Mouse (Mus musculus) neural tube, embryonic 14.5 days (tissue): ENCODE measurements around the gene Cuedc1. TPM values are rescaled to one million over a fixed set of nuclear protein-coding genes. Genes with fewer than 3 reads are reported as not detected.

ENCODE experiments used
- ATAC-seq: fragments of 200-750 bp; cut with Nextera tagmentation; 2 replicates; pipeline ENCODE4 v1.8.0; 2017; ENCODE audit warnings: low read depth, mild to moderate bottlenecking, moderate TSS enrichment, moderate library complexity
- H3K27ac ChIP-seq: fragments of 300-500 bp; sonication (generic); 2 replicates; pipeline ENCODE4 v1.5.1; 2014; ENCODE audit warnings: low read depth, mild to moderate bottlenecking, control low read depth, low read length, moderate library complexity, mixed read lengths
- H3K27me3 ChIP-seq: fragments of 300-500 bp; sonication (generic); 2 replicates; pipeline ENCODE4 v1.6.1; 2014; ENCODE audit warnings: low read length; ENCODE audit not compliant: control insufficient read depth, insufficient read depth
- H3K36me3 ChIP-seq: fragments of 300-500 bp; sonication (generic); 2 replicates; pipeline ENCODE4 v1.6.1; 2014; ENCODE audit warnings: low read length, mixed read lengths; ENCODE audit not compliant: control insufficient read depth, insufficient read depth
- H3K4me1 ChIP-seq: fragments of 300-500 bp; sonication (generic); 2 replicates; pipeline ENCODE4 v1.6.1; 2014; ENCODE audit warnings: low read length; ENCODE audit not compliant: control insufficient read depth, insufficient read depth
- H3K4me2 ChIP-seq: fragments of 300-500 bp; sonication (generic); 2 replicates; pipeline ENCODE4 v1.6.1; 2014; ENCODE audit warnings: mild to moderate bottlenecking, low read depth, low read length, control low read depth
- H3K4me3 ChIP-seq: fragments of 300-500 bp; sonication (generic); 2 replicates; pipeline ENCODE4 v1.5.1; 2014; ENCODE audit warnings: low read depth, low read length, control low read depth, mixed read lengths
- H3K9ac ChIP-seq: fragments of 300-500 bp; sonication (generic); replicated peaks from 2 replicates; pipeline ENCODE4 v1.6.1; 2014; ENCODE audit warnings: low read depth, mild to moderate bottlenecking, control low read depth, low read length, mixed read lengths
- H3K9me3 ChIP-seq: fragments of 300-500 bp; sonication (generic); 2 replicates; pipeline ENCODE4 v1.6.1; 2016; ENCODE audit warnings: low read length; ENCODE audit not compliant: control insufficient read depth
- WGBS: fragments of 180-500 bp; shearing (Covaris S2); extraction: QIAGEN DNeasy Blood & Tissue Kit; methylation state at CpG from one replicate; pipeline ENCODE4 v1.1.7; 2014; 5-methylcytosine and 5-hydroxymethylcytosine counted together
- polyA plus RNA-seq: library from polyadenylated mRNA; unstranded; fragments of >200 nt; fragmentation: Nextera tagmentation; extraction: Ambion mirVana; gene quantifications from 2 replicates; pipeline ENCODE4 v1.2.1, GENCODE M21; 2014

Cuedc1 gene
- polyA plus RNA-seq, 1 experiment from 2014 or later = 38.3 TPM

GRCm38 (mm10) chr11:88122545-88122944 is 24.7 kb downstream of the Cuedc1 start:
- no peaks in the 10 kb centered on the region for H3K27me3 ChIP-seq
- no peak overlapping the region for H3K4me3 ChIP-seq
- no peak for ATAC-seq
- peaks cover 31% of the 10 kb centered on the region for H3K4me1 ChIP-seq
- H3K4me2 ChIP-seq = no peak overlapping the region
- WGBS = 32% methylated on average over 5 of the region's 5 CpGs
- no peaks in the 10 kb centered on the region for H3K9me3 ChIP-seq
- no peaks in the 10 kb centered on the region for H3K36me3 ChIP-seq
- no peak overlapping the region for H3K9ac ChIP-seq
- H3K27ac ChIP-seq = no peak overlapping the region

DNA sequence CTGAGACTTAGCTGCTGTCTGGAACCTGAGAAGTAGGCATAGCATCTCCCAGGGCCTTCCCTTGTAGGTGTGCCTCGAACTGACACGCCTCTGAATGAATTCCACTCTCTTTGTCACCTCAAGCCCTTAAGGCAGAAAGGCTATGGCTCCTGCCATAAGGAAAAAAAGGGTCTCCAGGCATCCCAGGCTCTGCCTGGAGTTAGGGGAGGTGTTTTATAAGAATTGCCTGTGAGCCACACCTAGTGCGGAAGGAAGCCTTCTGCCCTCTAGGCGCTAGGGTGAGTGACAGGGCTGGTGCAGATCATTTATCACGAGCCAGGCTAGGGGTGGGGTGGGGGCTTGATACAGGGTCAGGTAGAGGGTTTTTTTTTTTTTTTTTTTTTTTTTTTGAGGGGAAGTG is 25.2 kb downstream of the Cuedc1 start:
- H3K27ac ChIP-seq = no peak overlapping the region
- H3K36me3 ChIP-seq = no peaks in the 10 kb centered on the region
- no peak overlapping the region for H3K9ac ChIP-seq
- WGBS = 72% methylated on average over 5 of the region's 5 CpGs
- H3K4me2 ChIP-seq = no peak overlapping the region
- no peaks in the 10 kb centered on the region for H3K27me3 ChIP-seq
- no peak for ATAC-seq
- H3K4me1 ChIP-seq = peaks cover 26% of the 10 kb centered on the region
- H3K9me3 ChIP-seq = no peaks in the 10 kb centered on the region
- H3K4me3 ChIP-seq = no peak overlapping the region

DNA sequence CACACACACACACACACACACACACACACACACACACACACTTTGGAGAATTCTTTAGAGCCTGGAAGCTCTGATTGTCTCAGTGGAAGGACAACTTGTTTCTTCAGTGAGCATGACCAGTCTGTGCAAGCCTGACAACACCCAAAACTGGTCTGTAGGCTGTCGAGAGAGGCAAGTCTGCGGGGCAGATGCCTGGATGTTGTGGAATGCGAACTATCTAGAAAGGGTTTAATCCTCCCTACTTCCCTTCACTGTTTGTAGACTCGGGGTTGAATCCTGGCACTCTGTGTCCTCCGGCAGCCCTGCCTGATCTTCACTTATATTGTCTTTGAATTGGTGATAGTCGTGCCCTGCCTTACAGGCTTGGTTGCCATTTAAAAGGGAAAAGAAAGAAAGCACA is 25.9 kb downstream of the Cuedc1 start:
- no peak overlapping the region for H3K4me2 ChIP-seq
- no peaks in the 10 kb centered on the region for H3K36me3 ChIP-seq
- no peak for ATAC-seq
- H3K9ac ChIP-seq = no peak overlapping the region
- 47% methylated on average over 6 of the region's 6 CpGs for WGBS
- H3K4me3 ChIP-seq = no peak overlapping the region
- peaks cover 19% of the 10 kb centered on the region for H3K4me1 ChIP-seq
- H3K9me3 ChIP-seq = no peaks in the 10 kb centered on the region
- no peaks in the 10 kb centered on the region for H3K27me3 ChIP-seq
- no peak overlapping the region for H3K27ac ChIP-seq

DNA sequence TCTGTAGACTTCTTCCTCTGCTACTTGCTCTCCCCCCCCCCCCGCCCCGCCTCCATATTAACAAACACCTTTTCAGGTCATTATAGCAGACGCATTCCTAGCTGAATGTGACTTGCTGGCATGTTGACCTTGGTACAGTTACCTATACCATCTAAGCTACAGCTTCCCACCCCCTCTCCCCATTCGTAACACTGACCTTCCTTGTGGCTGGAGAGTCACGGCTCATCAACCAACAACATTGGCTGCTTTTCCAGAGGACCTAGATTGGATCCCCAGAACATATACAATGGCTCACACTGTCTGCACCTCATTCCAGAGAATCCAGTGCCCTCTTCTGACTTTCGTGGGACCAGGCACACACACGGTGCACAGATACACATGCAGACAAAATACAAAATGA is 27.6 kb downstream of the Cuedc1 start:
- no peaks in the 10 kb centered on the region for H3K36me3 ChIP-seq
- no peak for ATAC-seq
- H3K4me2 ChIP-seq = no peak overlapping the region
- WGBS = 63% methylated on average over 7 of the region's 7 CpGs
- peak overlapping the region; percentile 67 for H3K27ac ChIP-seq
- peaks cover 9% of the 10 kb centered on the region; the same call in 1 of the 2 replicates for H3K4me1 ChIP-seq
- H3K4me3 ChIP-seq = no peak overlapping the region
- H3K27me3 ChIP-seq = no peaks in the 10 kb centered on the region
- H3K9ac ChIP-seq = no peak overlapping the region
- H3K9me3 ChIP-seq = no peaks in the 10 kb centered on the region

DNA sequence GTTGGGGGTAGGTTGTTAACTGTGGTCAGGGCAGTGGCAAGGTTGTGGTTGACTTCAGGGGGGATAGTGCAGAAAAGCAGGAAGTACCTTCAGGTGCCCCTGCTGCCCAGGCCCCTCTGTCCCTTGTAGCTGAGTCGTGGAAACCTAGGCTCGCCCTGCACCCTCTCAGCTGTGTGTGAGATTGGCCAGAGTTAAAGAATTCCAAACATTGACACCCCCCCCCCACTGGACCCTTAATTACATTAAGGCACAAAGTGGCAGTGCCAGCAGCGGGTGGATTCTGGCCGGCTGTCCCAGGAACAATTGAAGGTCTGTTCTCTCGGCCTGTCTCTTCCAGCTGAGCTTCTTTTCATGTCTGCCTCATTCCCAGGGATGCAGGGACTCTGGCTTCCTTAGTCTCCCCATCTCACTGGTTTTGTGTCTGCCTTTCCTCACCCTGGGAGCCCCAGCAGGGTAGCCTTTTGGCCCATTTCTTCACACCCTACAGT is 28.5 kb downstream of the Cuedc1 start:
- no peak overlapping the region for H3K9ac ChIP-seq
- H3K9me3 ChIP-seq = no peaks in the 10 kb centered on the region
- peaks cover 9% of the 10 kb centered on the region; the same call in 1 of the 2 replicates for H3K4me1 ChIP-seq
- no peak overlapping the region for H3K4me2 ChIP-seq
- H3K4me3 ChIP-seq = no peak overlapping the region
- H3K27me3 ChIP-seq = no peaks in the 10 kb centered on the region
- peak; percentile 56 for ATAC-seq
- H3K27ac ChIP-seq = peak overlapping the region; percentile 67
- H3K36me3 ChIP-seq = no peaks in the 10 kb centered on the region
- WGBS = 19% methylated on average over 5 of the region's 5 CpGs

DNA sequence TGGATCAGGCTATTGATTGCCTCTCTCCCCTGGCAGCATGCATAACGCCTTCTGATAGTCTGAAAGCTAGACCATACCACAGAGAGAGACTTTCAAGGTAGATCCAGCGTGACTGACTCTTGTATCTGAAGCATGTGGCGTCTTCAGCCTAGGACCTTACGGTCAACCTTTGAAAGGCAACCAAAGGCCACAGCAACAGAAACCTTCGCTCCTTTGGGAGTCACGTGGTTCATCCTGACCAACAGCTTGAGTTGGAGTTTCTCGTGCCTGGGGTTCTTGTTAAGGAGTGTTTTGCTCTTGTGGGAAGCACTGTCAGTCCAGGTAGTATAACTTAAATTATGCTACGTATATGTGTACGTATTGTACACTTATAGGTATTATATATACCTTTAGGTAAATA is 30.6 kb downstream of the Cuedc1 start:
- H3K9me3 ChIP-seq = no peaks in the 10 kb centered on the region
- no peak overlapping the region for H3K4me3 ChIP-seq
- H3K4me2 ChIP-seq = no peak overlapping the region
- 92% methylated on average over 9 of the region's 9 CpGs for WGBS
- H3K36me3 ChIP-seq = no peaks in the 10 kb centered on the region
- no peak overlapping the region for H3K9ac ChIP-seq
- H3K27ac ChIP-seq = no peak overlapping the region
- no peaks in the 10 kb centered on the region for H3K27me3 ChIP-seq
- no peak for ATAC-seq
- peaks cover 7% of the 10 kb centered on the region; the same call in 1 of the 2 replicates for H3K4me1 ChIP-seq

DNA sequence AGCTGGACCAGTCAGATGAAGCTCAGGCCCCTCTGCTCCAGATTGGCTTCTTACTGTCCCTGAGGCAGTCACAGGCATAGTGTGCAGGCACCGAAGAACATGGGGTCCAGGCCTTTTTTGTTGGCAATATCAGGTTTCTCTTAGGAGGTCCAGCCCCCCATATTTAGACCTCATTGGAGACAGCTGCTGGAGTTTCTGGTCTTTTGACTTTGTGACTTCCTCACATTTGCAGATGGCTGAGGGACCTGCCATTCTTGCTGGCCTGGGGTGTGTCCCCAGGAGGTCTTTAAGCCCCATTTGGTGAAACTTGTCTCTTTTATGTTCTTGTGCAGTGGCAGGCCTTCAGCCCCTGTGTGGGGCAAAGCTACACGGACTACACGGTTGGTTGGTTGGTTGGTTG is 31.4 kb downstream of the Cuedc1 start:
- peaks cover 7% of the 10 kb centered on the region; the same call in 1 of the 2 replicates for H3K4me1 ChIP-seq
- no peaks in the 10 kb centered on the region for H3K9me3 ChIP-seq
- H3K27me3 ChIP-seq = no peaks in the 10 kb centered on the region
- no peak overlapping the region for H3K27ac ChIP-seq
- H3K9ac ChIP-seq = no peak overlapping the region
- 78% methylated on average over 3 of the region's 3 CpGs for WGBS
- H3K4me2 ChIP-seq = no peak overlapping the region
- H3K4me3 ChIP-seq = no peak overlapping the region
- no peak for ATAC-seq
- no peaks in the 10 kb centered on the region for H3K36me3 ChIP-seq

- Histone ChIP-seq H3K27ac (no peak overlapping the region), H3K9me3 (no peaks in the 10 kb centered on the region), H3K4me3 (no peak overlapping the region), H3K4me1 (peaks cover 9% of the 10 kb centered on the region; the same call in 1 of the 2 replicates), H3K9ac (no peak overlapping the region), H3K36me3 (no peaks in the 10 kb centered on the region), H3K27me3 (no peaks in the 10 kb centered on the region), H3K4me2 (no peak overlapping the region)
- WGBS = 97% methylated on average over 10 of the region's 10 CpGs
- ATAC-seq = no peak
Measured at GRCm38 (mm10) chr11:88129935-88130334, 32.1 kb downstream of the Cuedc1 start.

DNA sequence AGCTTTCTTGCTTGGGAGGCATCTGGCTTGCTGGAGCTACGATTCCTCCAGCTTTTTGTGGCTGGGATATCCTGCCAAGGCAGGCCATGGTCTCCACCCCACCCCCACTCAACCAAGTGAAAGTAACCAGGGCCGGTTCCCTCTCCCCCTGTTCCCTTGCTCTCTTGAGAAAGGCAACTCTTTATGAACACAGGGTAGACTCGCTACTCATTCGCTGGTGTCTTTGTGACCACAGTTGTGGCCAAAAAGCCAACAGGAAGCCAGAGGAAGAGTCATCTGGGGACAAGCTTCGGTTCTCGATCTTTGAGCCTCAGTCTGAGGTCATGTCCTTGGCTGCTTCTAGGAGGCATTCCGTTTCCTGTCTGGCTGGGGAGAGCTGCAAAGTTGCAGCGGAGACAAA is 34.0 kb downstream of the Cuedc1 start:
- Histone ChIP-seq H3K4me3 (no peak overlapping the region), H3K4me2 (no peak overlapping the region), H3K9ac (no peak overlapping the region), H3K27ac (no peak overlapping the region), H3K9me3 (no peaks in the 10 kb centered on the region), H3K4me1 (0 out of 2 replicates have a peak, but pooled peaks cover 2% of the 10 kb centered on the region), H3K27me3 (no peaks in the 10 kb centered on the region), H3K36me3 (no peaks in the 10 kb centered on the region)
- WGBS = 73% methylated on average over 8 of the region's 8 CpGs
- ATAC-seq = no peak
